Mouse (Mus musculus) cortical plate, adult 2 months (tissue): Measurements from ENCODE around the gene Parp3. TPM values are rescaled to one million over a fixed set of nuclear protein-coding genes. Genes with fewer than 3 reads are reported as not detected.

ENCODE experiments used
- H3K27ac ChIP-seq: fragments of 200-500 bp; 2 replicates; pipeline ENCODE4 v1.5.1; 2012; ENCODE audit warnings: low read length, control low read depth, inconsistent platforms; ENCODE audit not compliant: insufficient read depth
- H3K4me1 ChIP-seq: fragments of 200-500 bp; 2 replicates; pipeline ENCODE4 v1.6.1; 2011; ENCODE audit warnings: low read length; ENCODE audit not compliant: control insufficient read depth, insufficient read depth
- H3K4me3 ChIP-seq: fragments of 200-500 bp; 2 replicates; pipeline ENCODE4 v1.5.1; 2011; ENCODE audit warnings: mild to moderate bottlenecking, low read length, control low read depth; ENCODE audit not compliant: insufficient read depth
- CTCF ChIP-seq: fragments of 200-500 bp; IDR thresholded peaks from 2 replicates; pipeline ENCODE4 v1.5.1; 2011; ENCODE audit warnings: mild to moderate bottlenecking, control low read depth, low read length; ENCODE audit not compliant: insufficient read depth; ENCODE audit errors: extremely low read depth
- POLR2A ChIP-seq: fragments of 200-500 bp; IDR thresholded peaks from 2 replicates; pipeline ENCODE4 v1.6.1; 2011; ENCODE audit warnings: mild to moderate bottlenecking, low read length, control low read depth; ENCODE audit not compliant: insufficient read depth; ENCODE audit errors: extremely low read depth
- polyA plus RNA-seq: library from polyadenylated mRNA; depleted of rRNA; stranded (reverse); fragments of >200 nt; gene quantifications from 2 replicates; pipeline ENCODE4 v1.2.3, GENCODE M21; 2012

Gene Parp3
- polyA plus RNA-seq, 1 experiment: 3.7 TPM

GRCm38 (mm10) chr9:106460401-106461025 is 16.2 kb downstream of the Parp3 start:
- 0 out of 2 replicates have a peak, but pooled peaks cover 4% of the 10 kb centered on the region for H3K4me1 ChIP-seq
- no peak overlapping the region for H3K27ac ChIP-seq
- no peak overlapping the region for H3K4me3 ChIP-seq
- no peak for TF ChIP-seq CTCF
- TF ChIP-seq POLR2A: no peak

GRCm38 (mm10) chr9:106459946-106460345 is 16.8 kb downstream of the Parp3 start:
- no peak overlapping the region for H3K4me3 ChIP-seq
- 0 out of 2 replicates have a peak, but pooled peaks cover 4% of the 10 kb centered on the region for H3K4me1 ChIP-seq
- no peak for TF ChIP-seq POLR2A
- TF ChIP-seq CTCF: no peak
- no peak overlapping the region for H3K27ac ChIP-seq

GRCm38 (mm10) chr9:106457920-106458319 is 18.8 kb downstream of the Parp3 start:
- TF ChIP-seq CTCF: no peak
- no peak for TF ChIP-seq POLR2A
- 0 out of 2 replicates have a peak, but pooled peaks cover 2% of the 10 kb centered on the region for H3K4me1 ChIP-seq
- H3K27ac ChIP-seq: no peak overlapping the region
- H3K4me3 ChIP-seq: no peak overlapping the region

- no peak for TF ChIP-seq POLR2A
- TF ChIP-seq CTCF: no peak
- Histone ChIP-seq H3K4me1 (0 out of 2 replicates have a peak, but pooled peaks cover 2% of the 10 kb centered on the region), H3K4me3 (no peak overlapping the region)
Measured at GRCm38 (mm10) chr9:106457163-106457559, 19.6 kb downstream of the Parp3 start.

GRCm38 (mm10) chr9:106456325-106457162 is 20.2 kb downstream of the Parp3 start:
- Histone ChIP-seq H3K4me1 (0 out of 2 replicates have a peak, but pooled peaks cover 2% of the 10 kb centered on the region), H3K27ac (no peak overlapping the region), H3K4me3 (no peak overlapping the region)
- TF ChIP-seq CTCF: no peak
- TF ChIP-seq POLR2A: no peak

More at GRCm38 (mm10) chr9:106457163-106457559, 19.6 kb downstream of the Parp3 start:
- no peak overlapping the region for H3K27ac ChIP-seq

DNA sequence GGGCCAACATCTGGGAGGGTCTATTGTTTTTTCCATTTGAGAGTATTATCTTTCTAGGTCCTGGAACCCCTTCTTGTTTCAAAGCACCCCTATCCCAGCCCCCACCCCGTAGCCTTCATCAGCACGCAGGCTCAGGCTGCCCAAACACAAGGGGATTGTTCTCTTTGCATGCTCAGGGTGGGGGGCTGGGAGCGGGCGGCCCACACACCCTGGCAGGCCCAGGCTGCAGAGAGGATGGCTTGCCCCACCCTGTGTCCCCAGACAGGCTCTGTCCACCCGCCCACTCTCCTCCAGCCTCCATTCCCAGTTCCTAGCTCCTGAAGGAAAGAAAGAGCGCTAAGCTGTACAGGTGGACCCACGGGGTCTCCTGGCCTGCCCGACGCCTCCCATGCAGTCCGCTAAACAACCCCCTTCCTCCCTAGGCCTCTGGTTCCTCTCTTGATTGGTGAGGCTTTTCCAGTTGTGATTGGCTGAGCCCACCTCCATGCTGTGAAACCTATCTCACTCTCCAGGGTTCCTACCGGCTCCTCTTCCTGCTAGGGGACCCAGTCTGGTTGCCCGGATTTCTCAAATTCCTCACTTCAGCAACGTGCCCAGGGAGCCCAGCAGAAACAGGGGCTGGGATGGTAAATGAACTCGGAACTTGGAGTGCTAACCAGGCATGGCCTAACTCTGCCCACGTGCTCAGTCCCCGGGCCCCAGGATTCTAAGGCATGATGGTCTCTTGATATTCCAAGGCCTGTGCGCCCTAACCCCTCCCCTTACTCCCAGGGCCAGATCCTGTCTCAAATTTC is 21.7 kb downstream of the Parp3 start:
- H3K4me1 ChIP-seq: 0 out of 2 replicates have a peak, but pooled peaks cover under 1% of the 10 kb centered on the region

GRCm38 (mm10) chr9:106454071-106454761 is 22.5 kb downstream of the Parp3 start:
- H3K27ac ChIP-seq: peak overlapping the region; percentile 58
- peak overlapping the region; percentile 55 for H3K4me3 ChIP-seq
- no peaks in the 10 kb centered on the region for H3K4me1 ChIP-seq
- TF ChIP-seq CTCF (no peak), POLR2A (peak; percentile 41; the same call in 1 of the 2 replicates)

More for the DNA sequence above, 21.7 kb downstream of the Parp3 start:
- H3K4me3 ChIP-seq: peak overlapping the region; percentile 55
- TF ChIP-seq CTCF (no peak), POLR2A (peak; percentile 57; the same call in 1 of the 2 replicates)
- H3K27ac ChIP-seq: peak overlapping the region; percentile 58

DNA sequence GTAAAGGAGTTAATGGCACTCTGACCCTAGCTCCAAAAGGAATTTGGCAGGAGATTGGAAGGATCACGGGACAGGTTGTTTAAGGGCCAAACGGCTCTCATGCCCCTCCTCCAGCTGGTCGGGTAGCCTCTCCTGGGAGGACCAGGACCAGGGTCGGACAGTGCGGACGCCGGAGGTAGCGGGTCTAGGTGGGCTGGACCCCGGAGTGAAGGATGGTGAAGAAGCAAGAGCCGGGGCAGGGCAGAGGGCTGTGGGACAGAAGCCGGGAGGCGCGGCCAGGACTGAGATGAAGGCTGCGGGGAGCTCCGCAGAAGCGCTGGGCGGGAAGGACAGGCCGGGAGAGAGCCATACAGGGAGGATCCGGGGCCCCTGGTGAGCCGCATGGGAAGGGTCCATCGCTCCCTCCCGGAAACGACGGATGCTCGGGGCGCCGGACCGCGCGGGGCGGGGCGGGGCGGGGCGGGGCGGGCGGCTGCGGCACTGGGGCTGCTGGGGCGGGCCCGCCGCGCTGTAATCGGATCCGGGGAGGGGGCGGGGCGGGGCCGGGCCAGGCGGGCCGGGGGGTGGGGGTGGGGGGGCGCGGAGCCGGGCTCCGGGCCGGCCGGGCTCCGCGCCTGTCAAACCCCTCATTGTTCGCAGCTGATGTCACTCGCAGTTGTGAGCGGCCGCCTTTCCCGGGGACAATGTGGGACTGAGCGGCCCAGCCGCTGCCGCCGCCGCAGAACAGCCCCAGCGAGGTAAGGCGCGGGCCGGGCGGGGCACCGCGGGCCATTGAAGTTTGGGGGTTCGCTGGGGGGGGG is 23.3 kb downstream of the Parp3 start, which contains the start of gene Pcbp4:
Gene Pcbp4 (plus strand): TSS at position 21 of the 800 bp plus-strand sequence.
- H3K4me3 ChIP-seq: peak within 1 kb of the TSS; percentile 55
- TF ChIP-seq CTCF: no peak
- 0 out of 2 replicates have a peak, but pooled peaks have one; percentile 16 for TF ChIP-seq POLR2A
- H3K4me1 ChIP-seq: no peaks in the 10 kb centered on the region
- H3K27ac ChIP-seq: peak within 1 kb of the TSS; percentile 92
